Mouse (Mus musculus) C2C12 (cell line): ENCODE results near the gene Ncor1.

ENCODE experiments used
- CEBPB ChIP-seq: IDR thresholded peaks from one replicate; pipeline ENCODE4 v1.6.1; 2011; ENCODE audit warnings: low read depth, mild to moderate bottlenecking, control low read depth, moderate library complexity
- CTCF ChIP-seq: IDR thresholded peaks from one replicate; pipeline ENCODE4 v1.5.1; 2011; ENCODE audit not compliant: control insufficient read depth, insufficient read depth, insufficient read length
- MYOD1 ChIP-seq: IDR thresholded peaks from one replicate; pipeline ENCODE4 v1.6.1; 2011; ENCODE audit warnings: low read depth; ENCODE audit not compliant: control insufficient read depth, insufficient read length
- USF1 ChIP-seq: IDR thresholded peaks from one replicate; pipeline ENCODE4 v1.6.1; 2011; ENCODE audit warnings: low read depth, mild to moderate bottlenecking, control low read depth, moderate library complexity

GRCm38 (mm10) chr11:62463225-62463915, 5.0 kb upstream of the Ncor1 start:
- TF ChIP-seq CTCF: no peak
- no peak for TF ChIP-seq USF1
- no peak for TF ChIP-seq CEBPB
- no peak for TF ChIP-seq MYOD1
